Mouse (Mus musculus) erythroblast, embryonic 14.5 days (primary cell): Measurements from ENCODE around the gene Sytl4.

Source experiments
- GATA1 ChIP-seq: IDR thresholded peaks from 2 replicates; pipeline ENCODE4 v1.6.1; 2012; ENCODE audit warnings: low read length, inconsistent platforms, mixed read lengths
- TAL1 ChIP-seq: IDR thresholded peaks from 3 replicates; pipeline ENCODE4 v1.6.1; 2012; ENCODE audit warnings: low read length, inconsistent platforms, mixed read lengths

GRCm38 (mm10) chrX:133908261-133908660, 73.4 kb downstream of the Sytl4 start, which contains the start of gene Srpx2:
- TF ChIP-seq TAL1 (no peak), GATA1 (no peak)
